Mouse (Mus musculus) heart, postnatal 0 days (tissue): ENCODE measurements around the gene Cdk6. TPM values are rescaled to one million over a fixed set of nuclear protein-coding genes. Genes with fewer than 3 reads are reported as not detected.

Experiments used
- ATAC-seq: fragments of 200-750 bp; cut with Nextera tagmentation; 2 replicates; pipeline ENCODE4 v1.8.0; 2017; ENCODE audit warnings: low read depth, moderate number of reproducible peaks, moderate library complexity; ENCODE audit not compliant: insufficient read depth
- DNase-seq: peaks from one replicate; pipeline ENCODE4 v3.0.0-alpha.2; 2016; ENCODE audit warnings: low spot score
- H3K27ac ChIP-seq: fragments of 300-500 bp; sonication (generic); 2 replicates; pipeline ENCODE4 v1.5.1; 2014; ENCODE audit warnings: low read depth, mild to moderate bottlenecking
- H3K27me3 ChIP-seq: fragments of 300-500 bp; sonication (generic); 2 replicates; pipeline ENCODE4 v1.6.1; 2014; ENCODE audit warnings: low read length, mixed read lengths; ENCODE audit not compliant: control insufficient read depth, insufficient read depth
- H3K36me3 ChIP-seq: fragments of 300-500 bp; sonication (generic); replicated peaks from 2 replicates; pipeline ENCODE4 v1.6.1; 2014; ENCODE audit warnings: low read length, mixed read lengths; ENCODE audit not compliant: control insufficient read depth, insufficient read depth
- H3K4me1 ChIP-seq: fragments of 300-500 bp; sonication (generic); 2 replicates; pipeline ENCODE4 v1.6.1; 2014; ENCODE audit warnings: antibody characterized with exemption; ENCODE audit not compliant: control insufficient read depth, insufficient read depth
- H3K4me2 ChIP-seq: fragments of 300-500 bp; sonication (generic); 2 replicates; pipeline ENCODE4 v1.6.1; 2014; ENCODE audit warnings: low read depth, mild to moderate bottlenecking, low read length, moderate library complexity
- H3K4me3 ChIP-seq: fragments of 300-500 bp; sonication (generic); 2 replicates; pipeline ENCODE4 v1.5.1; 2014; ENCODE audit warnings: low read depth, low read length
- H3K9ac ChIP-seq: fragments of 300-500 bp; sonication (generic); replicated peaks from 2 replicates; pipeline ENCODE4 v1.6.1; 2014; ENCODE audit warnings: low read depth, low read length, mixed read lengths
- H3K9me3 ChIP-seq: fragments of 300-500 bp; sonication (generic); replicated peaks from 2 replicates; pipeline ENCODE4 v1.6.1; 2016; ENCODE audit warnings: low read length; ENCODE audit not compliant: control insufficient read depth
- CTCF ChIP-seq: IDR thresholded peaks from 2 replicates; pipeline ENCODE4 v1.5.1; 2016; ENCODE audit warnings: antibody characterized with exemption, control low read depth, low read depth
- EP300 ChIP-seq: IDR thresholded peaks from 2 replicates; pipeline ENCODE4 v1.6.1; 2016; ENCODE audit warnings: antibody characterized with exemption, low read depth
- WGBS: fragments of 180-500 bp; shearing (Covaris S2); extraction: QIAGEN DNeasy Blood & Tissue Kit; methylation state at CpG from one replicate; pipeline ENCODE4 v1.1.7; 2014; 5-methylcytosine and 5-hydroxymethylcytosine counted together
- polyA plus RNA-seq: library from polyadenylated mRNA; unstranded; fragments of >200 nt; fragmentation: Nextera tagmentation; extraction: Ambion mirVana; gene quantifications from 2 replicates; pipeline ENCODE4 v1.2.1, GENCODE M21; 2015
- total RNA-seq: library from RNA; depleted of rRNA; stranded (reverse); fragments of >200 nt; gene quantifications from 2 replicates; pipeline ENCODE4 v1.2.3, GENCODE M21; 2014; ENCODE audit warnings: low replicate concordance

The Cdk6 gene
- total and polyA plus RNA-seq, 2 experiments from 2014 or later, result 19.2 to 43.0 TPM

GRCm38 (mm10) chr5:3356261-3356778, 15.0 kb downstream of the Cdk6 start:
- DNase-seq (no peak), ATAC-seq (no peak)

GRCm38 (mm10) chr5:3357496-3357895, 16.2 kb downstream of the Cdk6 start:
- no peak for ATAC-seq
- no peak for TF ChIP-seq CTCF
- no peak for TF ChIP-seq EP300
- no peaks in the 10 kb centered on the region for H3K36me3 ChIP-seq
- DNase-seq, result no peak
- WGBS, result 86% methylated on average over 6 of the region's 6 CpGs
- H3K27me3 ChIP-seq, result no peaks in the 10 kb centered on the region
- H3K4me2 ChIP-seq, result no peak overlapping the region
- H3K27ac ChIP-seq, result no peak overlapping the region
- peaks cover 13% of the 10 kb centered on the region; the same call in 1 of the 2 replicates for H3K4me1 ChIP-seq
- H3K4me3 ChIP-seq, result no peak overlapping the region
- no peak overlapping the region for H3K9ac ChIP-seq
- H3K9me3 ChIP-seq, result no peaks in the 10 kb centered on the region

More at GRCm38 (mm10) chr5:3356261-3356778, 15.0 kb downstream of the Cdk6 start:
- Histone ChIP-seq H3K9ac (no peak overlapping the region), H3K9me3 (no peaks in the 10 kb centered on the region), H3K27me3 (no peaks in the 10 kb centered on the region), H3K4me2 (peak overlapping the region; percentile 16), H3K27ac (peak overlapping the region; percentile 61), H3K4me1 (peaks cover 13% of the 10 kb centered on the region; the same call in 1 of the 2 replicates), H3K4me3 (no peak overlapping the region), H3K36me3 (no peaks in the 10 kb centered on the region)
- TF ChIP-seq EP300, result no peak
- TF ChIP-seq CTCF, result no peak
- 39% methylated on average over 10 of the region's 10 CpGs for WGBS

DNA sequence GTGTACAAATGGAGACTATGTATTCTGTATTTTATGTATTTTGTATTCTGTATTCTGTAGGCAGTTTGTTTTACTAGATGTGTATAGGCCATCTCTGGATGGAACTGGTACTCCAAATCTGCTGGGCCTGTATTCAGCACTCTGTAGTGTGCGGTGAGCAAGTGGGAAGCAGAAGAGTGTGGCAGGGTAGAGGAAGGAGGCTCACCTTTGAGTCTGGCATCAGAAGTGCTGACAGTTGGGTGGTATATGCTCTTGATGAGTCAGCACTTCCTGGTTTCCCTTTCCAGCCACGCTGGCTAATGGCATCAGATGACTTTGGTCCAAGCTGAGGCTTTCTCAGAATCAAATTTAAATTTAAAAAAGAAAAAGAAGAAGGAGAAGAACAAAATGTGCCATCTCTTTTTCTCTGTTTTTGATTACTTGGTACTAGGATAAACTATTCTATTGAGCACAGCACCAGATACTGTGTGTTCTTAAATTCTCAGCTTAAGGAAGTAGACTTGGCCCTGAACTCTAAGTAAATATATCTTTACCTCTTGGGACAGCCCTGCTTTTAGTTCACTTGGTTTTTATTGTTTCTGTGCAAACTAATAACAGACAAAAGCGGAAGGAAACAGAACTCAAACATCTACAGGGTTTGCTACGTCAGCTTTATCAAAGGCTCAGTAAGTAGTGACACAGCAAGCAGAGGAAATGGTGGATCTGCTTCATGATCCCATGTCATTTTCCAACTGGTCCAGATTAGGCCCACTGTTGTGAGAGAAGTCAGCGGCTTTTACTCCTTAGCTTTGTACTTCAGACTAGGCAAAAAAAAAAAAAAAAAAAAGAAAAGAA, 17.6 kb downstream of the Cdk6 start:
- Histone ChIP-seq H3K4me1 (peaks cover 23% of the 10 kb centered on the region), H3K9me3 (no peaks in the 10 kb centered on the region), H3K9ac (no peak overlapping the region), H3K4me3 (no peak overlapping the region), H3K36me3 (no peaks in the 10 kb centered on the region), H3K27me3 (no peaks in the 10 kb centered on the region), H3K4me2 (no peak overlapping the region), H3K27ac (peak overlapping the region; percentile 38; the same call in 1 of the 2 replicates)
- WGBS, result 54% methylated on average over 5 of the region's 5 CpGs
- DNase-seq (no peak), ATAC-seq (no peak)
- no peak for TF ChIP-seq CTCF
- no peak for TF ChIP-seq EP300

GRCm38 (mm10) chr5:3359914-3360313, 18.6 kb downstream of the Cdk6 start:
- no peak overlapping the region for H3K9ac ChIP-seq
- TF ChIP-seq CTCF (no peak; the same call in 1 of the 2 replicates), EP300 (no peak)
- no peak overlapping the region for H3K4me3 ChIP-seq
- H3K27ac ChIP-seq, result no peak overlapping the region
- peaks cover 23% of the 10 kb centered on the region for H3K4me1 ChIP-seq
- H3K36me3 ChIP-seq, result no peaks in the 10 kb centered on the region
- DNase-seq, result no peak
- H3K4me2 ChIP-seq, result no peak overlapping the region
- 65% methylated on average over 7 of the region's 7 CpGs for WGBS
- H3K27me3 ChIP-seq, result no peaks in the 10 kb centered on the region
- no peaks in the 10 kb centered on the region for H3K9me3 ChIP-seq
- ATAC-seq, result no peak

DNA sequence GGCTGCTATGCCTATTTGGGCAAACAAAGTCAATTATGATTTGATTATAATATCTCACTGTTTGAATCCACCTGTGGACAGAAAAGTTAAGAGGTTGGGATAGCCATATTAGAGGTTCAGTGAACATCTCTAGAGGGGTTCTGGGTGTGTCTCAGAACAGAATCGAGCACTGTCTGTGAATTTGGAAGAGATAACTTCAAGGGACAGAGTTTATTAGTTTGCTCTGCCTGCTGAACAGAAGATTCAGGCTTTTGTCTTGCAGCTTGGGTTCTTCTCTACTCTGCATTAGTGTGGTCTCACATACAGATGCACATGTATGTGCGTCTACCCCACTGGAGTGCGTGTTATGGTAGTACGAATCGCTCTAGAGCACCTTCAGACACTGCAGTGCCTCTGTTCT, 20.0 kb downstream of the Cdk6 start:
- no peak for DNase-seq
- Histone ChIP-seq H3K4me1 (peaks cover 17% of the 10 kb centered on the region), H3K27ac (no peak overlapping the region), H3K9me3 (no peaks in the 10 kb centered on the region), H3K36me3 (no peaks in the 10 kb centered on the region), H3K4me3 (no peak overlapping the region), H3K9ac (no peak overlapping the region), H3K4me2 (no peak overlapping the region), H3K27me3 (no peaks in the 10 kb centered on the region)
- WGBS, result 91% methylated on average over 5 of the region's 5 CpGs
- TF ChIP-seq CTCF (no peak), EP300 (no peak)
- no peak for ATAC-seq
